In the genomic region with DNA sequence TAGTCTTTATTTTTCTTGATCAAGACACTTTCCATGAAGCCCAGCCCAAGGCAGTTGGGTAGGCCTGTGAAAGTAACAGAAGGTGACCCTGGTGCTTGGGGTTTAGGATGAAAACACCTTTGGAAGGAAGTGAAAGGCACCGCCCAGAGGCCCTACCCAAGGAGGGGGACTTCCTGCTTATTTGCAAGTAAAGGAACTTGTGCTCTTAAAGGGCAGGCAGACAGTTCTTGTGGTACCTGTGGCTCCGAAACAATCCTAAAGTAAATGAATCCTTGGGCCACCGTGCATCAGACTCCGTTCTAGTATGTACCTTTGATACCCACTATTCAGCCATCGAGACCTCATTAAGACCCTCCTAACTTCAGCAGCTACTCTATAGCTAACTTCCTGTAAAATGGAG, we compare ENCODE assay signal across 11 mouse cellular contexts. TPM values are rescaled to one million over a fixed set of nuclear protein-coding genes. Genes with fewer than 3 reads are reported as not detected.
DNase-seq lines count a peak whose midpoint lies in the region; ATAC-seq and TF ChIP-seq lines count a peak whose summit lies in the region.
"Had no signal": no experiment of that assay in that cellular context is flagged by ENCODE, and none has a peak within 500 bp of the region (broad histone marks: within the 10 kb centered on the region; RNA-seq: fewer than 3 reads in every experiment).

No protein-coding gene starts in this region.

- no peak for TF ChIP-seq POLR2A in lung, adult 2 months (IDR thresholded peaks at IDR 0.05; ENCODE audit: borderline replicate concordance, extremely low read depth, low read depth, low read length)

- no peaks in the 10 kb centered on the region for H3K9me3 ChIP-seq in ES-E14 (ENCODE audit: control insufficient read depth, insufficient read depth, low read depth, low read length)
- H3K9me3 ChIP-seq in megakaryocyte, embryonic 14.5 days: no peaks in the 10 kb centered on the region
- H3K9me3 ChIP-seq in midbrain, embryonic 15.5 days: no peaks in the 10 kb centered on the region
- H3K9me3 ChIP-seq: intestine, embryonic 15.5 days had no signal

- no peak overlapping the region for H3K4me2 ChIP-seq in midbrain, embryonic 15.5 days
- H3K4me2 ChIP-seq: intestine, embryonic 15.5 days had no signal

- no peak for ATAC-seq in midbrain, embryonic 15.5 days (replicated peaks)
- ATAC-seq: intestine, embryonic 15.5 days had no signal

- H3K9ac ChIP-seq in ES-E14 (ENCODE audit: insufficient read depth, low read depth, low read length, poor library complexity, severe bottlenecking): no peak overlapping the region; the same call in 1 of the 2 replicates
- H3K9ac ChIP-seq in midbrain, embryonic 15.5 days: no peak overlapping the region
- H3K9ac ChIP-seq: intestine, embryonic 15.5 days had no signal

- WGBS in lung, adult 2 months: 85% methylated on average over 5 of the region's 5 CpGs
- WGBS in midbrain, embryonic 15.5 days: 94% methylated on average over 5 of the region's 5 CpGs

- no peaks in the 10 kb centered on the region for H3K27me3 ChIP-seq in megakaryocyte, embryonic 14.5 days (replicated peaks)
- H3K27me3 ChIP-seq in midbrain, embryonic 15.5 days (replicated peaks): 0 out of 2 replicates have a peak, but pooled peaks cover 2% of the 10 kb centered on the region
- H3K27me3 ChIP-seq: intestine, embryonic 15.5 days had no signal

- TF ChIP-seq CTCF in lung, adult 2 months (IDR thresholded peaks at IDR 0.05; ENCODE audit: insufficient read depth, low read length): no peak

- H3K27ac ChIP-seq in ES-E14 (ENCODE audit: insufficient read depth, low read depth, low read length, poor library complexity, severe bottlenecking): peak overlapping the region; percentile 50; the same call in 1 of the 2 replicates
- no peak overlapping the region for H3K27ac ChIP-seq in midbrain, embryonic 15.5 days
- H3K27ac ChIP-seq: intestine, embryonic 15.5 days had no signal

- peak; percentile 41 for DNase-seq in lung, postnatal 36 days
- DNase-seq in lung, adult 2 months: no peak
- DNase-seq in ES-E14 (ENCODE audit: low read depth, low spot score): no peak
- DNase-seq in thymus, postnatal 14 days: peak; percentile 69
- DNase-seq in kidney, adult 11 months: no peak
- DNase-seq in layer of hippocampus, postnatal 14 days (ENCODE audit: low spot score in 2 of 2): no peak
- DNase-seq: cerebellum, postnatal 10 days had no signal

- in situ Hi-C loops in ES-E14 (cut with MboI; ENCODE audit: low sequenced_read_pairs in 2 of 2, unreplicated experiment in 2 of 2): loop anchor here in 1 of 2 experiments (25.0 kb wide), 1 partner anchor 564 kb away; no protein-coding TSS in a partner anchor

- H3K4me1 ChIP-seq in lung, adult 2 months (ENCODE audit: control insufficient read depth, insufficient read depth, low read length): peaks cover 2% of the 10 kb centered on the region; the same call in 1 of the 2 replicates
- peaks cover 0 to 7% of the 10 kb centered on the region in 2 experiments; a peak in 1 of 4 replicates for H3K4me1 ChIP-seq in ES-E14 (ENCODE audit: control insufficient read depth in 2 of 2, insufficient read depth in 2 of 2, low read length in 2 of 2, poor library complexity in 1 of 2)
- peaks cover 60% of the 10 kb centered on the region for H3K4me1 ChIP-seq in megakaryocyte, embryonic 14.5 days
- H3K4me1 ChIP-seq in midbrain, embryonic 15.5 days: no peaks in the 10 kb centered on the region

- H3K4me3 ChIP-seq in lung, adult 2 months (replicated peaks; ENCODE audit: extremely low read depth, low read depth, low read length): no peak overlapping the region
- H3K4me3 ChIP-seq in ES-E14 (ENCODE audit: insufficient read depth in 1 of 2, low read depth in 1 of 2, low read length in 2 of 2, poor library complexity in 1 of 2, severe bottlenecking in 1 of 2): peak overlapping the region in 1 of 2 experiments; percentile 36; a peak in 2 of 4 replicates
- peak overlapping the region; percentile 80 for H3K4me3 ChIP-seq in megakaryocyte, embryonic 14.5 days (replicated peaks)
- H3K4me3 ChIP-seq in midbrain, embryonic 15.5 days: no peak overlapping the region
- H3K4me3 ChIP-seq: intestine, embryonic 15.5 days had no signal

- H3K36me3 ChIP-seq in ES-E14 (ENCODE audit: control insufficient read depth, insufficient read depth, low read length, poor library complexity, severe bottlenecking): no peaks in the 10 kb centered on the region
- no peaks in the 10 kb centered on the region for H3K36me3 ChIP-seq in megakaryocyte, embryonic 14.5 days (replicated peaks; ENCODE audit: low read length)
- no peaks in the 10 kb centered on the region for H3K36me3 ChIP-seq in midbrain, embryonic 15.5 days (replicated peaks)
- H3K36me3 ChIP-seq: intestine, embryonic 15.5 days had no signal

TF ChIP-seq in ES-E14, 5 proteins besides CTCF, POLR2A, EP300 and RAD21:
- TF ChIP-seq ZC3H11A (IDR thresholded peaks at IDR 0.05; ENCODE audit: borderline replicate concordance, low read depth, low read length) (no peak), CHD2 (IDR thresholded peaks at IDR 0.05; ENCODE audit: low read depth, low read length) (no peak)

RNA-seq across cellular contexts. Expression of a gene that starts 17.5 kb away (rescaled TPM):
- 450 and 779 TPM in 2 replicates for polyA plus RNA-seq in lung, adult 2 months (2012; rRNA removed)
- 594 and 1,131 TPM in 2 replicates for total RNA-seq in ES-E14 (2012; rRNA removed)
- 91.6 and 827 TPM in 2 replicates for polyA plus RNA-seq in megakaryocyte, embryonic 14.5 days (2012; ENCODE audit: insufficient read depth, low replicate concordance)
- 4,195 and 4,308 TPM in 2 replicates for polyA plus RNA-seq in midbrain, embryonic 15.5 days (2015; fragmentation: Nextera tagmentation; extraction: Ambion mirVana)
- 1,000 to 10,000 TPM; 1,983 to 2,031 TPM for total RNA-seq in layer of hippocampus, postnatal 14 days (2021)

RNA-seq across cellular contexts. Expression of a gene that starts 37.6 kb away (rescaled TPM):
- polyA plus RNA-seq in lung, adult 2 months (2012; rRNA removed): 1.4 and 2.5 TPM in 2 replicates
- total RNA-seq in ES-E14 (2012; rRNA removed): not detected in 2 replicates
- 0.88 TPM in 1 of 2 replicates, not detected in the other for polyA plus RNA-seq in megakaryocyte, embryonic 14.5 days (2012; ENCODE audit: insufficient read depth, low replicate concordance)
- 0.15 TPM in 1 of 2 replicates, not detected in the other for polyA plus RNA-seq in midbrain, embryonic 15.5 days (2015; fragmentation: Nextera tagmentation; extraction: Ambion mirVana)
- total RNA-seq in layer of hippocampus, postnatal 14 days (2021): under 1 TPM; 0.12 to 0.53 TPM
- polyA plus RNA-seq: embryonic facial prominence, embryonic 11.5 days had no signal

Comparison
In these comparisons a context has a peak if more than half of its experiments do, and no peak if none do; other contexts are left out.
1. DNase-seq: peak in lung, postnatal 36 days (single experiment) and thymus, postnatal 14 days (single experiment); none in lung, adult 2 months (single experiment), ES-E14 (single experiment), kidney, adult 11 months (single experiment) and layer of hippocampus, postnatal 14 days (0 of 2).